Mouse (Mus musculus) B cell, adult 2 months (primary cell): ENCODE measurements around the gene Gm9817.

ENCODE experiments used
- DNase-seq, 2 experiments: peaks; one replicate each; pipeline ENCODE4 v3.0.0; 2022

The Gm9817 gene

GRCm38 (mm10) chr13:45092816-45093215, 14.3 kb downstream of the Gm9817 start:
- no peak for DNase-seq

DNA sequence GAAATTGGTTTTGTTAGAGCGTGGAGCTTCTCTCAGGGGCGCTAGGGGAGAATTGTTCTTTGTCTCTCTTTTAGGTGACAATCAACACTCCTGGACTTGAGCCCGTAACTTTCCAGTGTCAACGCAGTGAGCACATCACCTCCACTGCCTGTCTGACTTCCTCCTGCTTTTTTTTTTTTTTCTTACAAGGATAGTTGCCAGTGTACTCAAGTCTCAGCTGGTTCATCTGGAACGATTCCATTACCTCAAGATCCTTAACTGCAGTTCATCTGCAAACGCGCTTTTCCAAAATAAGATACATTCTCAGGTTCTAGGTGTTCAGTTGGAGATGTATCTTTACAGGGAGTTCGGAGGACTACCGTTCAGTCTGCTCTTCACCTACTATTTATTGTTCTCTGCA, 16.5 kb downstream of the Gm9817 start:
- no peak for DNase-seq

DNA sequence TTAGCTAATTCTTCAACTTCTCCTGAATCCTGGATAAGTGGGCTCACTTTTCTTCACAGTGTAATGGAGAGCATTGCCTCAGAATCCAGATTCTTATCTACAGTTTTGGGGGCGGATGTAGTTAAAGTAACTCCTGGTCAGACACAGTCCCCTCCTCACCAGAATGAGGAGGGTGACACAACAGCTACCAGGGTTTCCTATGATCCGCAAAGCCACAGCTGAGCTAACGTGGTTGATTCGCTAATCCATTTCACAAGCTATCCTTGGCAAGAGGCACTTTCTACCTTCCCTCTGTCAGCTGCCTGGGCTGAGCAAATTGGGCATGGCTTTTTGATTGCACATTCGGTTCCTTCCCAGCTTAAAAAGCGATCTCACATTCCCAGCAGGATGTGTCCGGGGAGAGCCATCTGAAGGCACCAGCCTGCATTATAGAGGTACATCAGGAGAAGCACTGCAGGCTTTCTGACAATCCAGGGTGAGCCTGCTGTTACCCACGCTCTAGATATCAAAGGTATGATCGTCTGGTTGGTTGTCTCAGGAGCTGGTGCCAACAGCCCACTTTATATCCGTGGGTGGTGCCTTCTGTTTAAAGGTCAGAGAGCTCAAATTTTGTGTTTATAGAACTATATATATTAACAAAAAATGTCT, 21.2 kb downstream of the Gm9817 start:
- DNase-seq = no peak

DNA sequence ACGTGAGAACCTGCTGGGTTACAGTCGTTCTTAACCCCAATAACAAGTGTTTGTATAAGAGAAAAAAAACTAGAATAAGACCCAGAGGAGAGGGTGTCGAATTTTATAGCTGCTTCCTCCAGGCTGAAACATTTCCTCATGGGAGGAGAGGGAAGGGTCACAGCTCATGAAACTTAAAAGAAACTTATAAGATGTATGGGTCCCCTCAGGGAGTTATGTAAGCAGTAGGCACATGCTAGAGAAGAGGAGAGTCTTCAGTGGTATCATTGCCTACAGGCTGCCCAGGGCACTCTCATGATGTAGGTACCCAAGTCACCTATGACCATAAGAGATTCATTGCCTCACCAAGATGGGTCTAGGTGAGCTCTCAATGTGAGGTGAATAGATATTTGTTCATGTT, 28.0 kb downstream of the Gm9817 start:
- DNase-seq = no peak

DNA sequence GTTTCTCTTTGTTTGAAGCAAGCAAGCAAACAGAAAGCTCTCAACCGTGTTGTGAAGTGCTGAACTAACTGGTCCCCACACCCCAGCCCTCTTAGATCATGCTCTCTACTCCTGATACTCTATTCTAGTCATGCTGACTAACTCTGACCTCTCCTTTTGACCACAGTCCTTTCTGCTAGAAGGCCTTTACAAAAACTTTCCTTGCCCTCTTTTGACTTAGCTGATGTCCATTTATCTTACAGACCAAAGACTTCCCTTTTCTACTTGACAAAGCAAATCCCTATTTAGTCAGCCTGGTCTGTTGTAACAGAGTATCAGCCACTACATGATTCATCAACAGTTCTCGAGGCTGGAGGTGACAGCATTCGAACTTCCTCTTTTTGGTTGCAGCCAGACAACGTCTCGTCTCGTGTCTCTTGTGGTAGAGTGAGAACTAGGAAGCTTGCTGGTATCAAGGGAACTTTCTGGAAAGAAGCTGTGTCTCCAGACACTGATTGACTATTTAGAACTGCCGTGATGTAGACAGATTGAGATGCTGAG, 30.4 kb downstream of the Gm9817 start:
- DNase-seq = peak; percentile 56 to 68

- no peak for DNase-seq
Measured at GRCm38 (mm10) chr13:45118375-45118774, 39.9 kb downstream of the Gm9817 start.

- no peak for DNase-seq
Measured at GRCm38 (mm10) chr13:45118822-45119221, 40.3 kb downstream of the Gm9817 start.
